Mouse (Mus musculus) neural tube, embryonic 15.5 days (tissue): Measurements from ENCODE around the gene Mmel1. TPM values are rescaled to one million over a fixed set of nuclear protein-coding genes. Genes with fewer than 3 reads are reported as not detected.

Experiments
- ATAC-seq: fragments of 200-750 bp; cut with Nextera tagmentation; 2 replicates; pipeline ENCODE4 v1.8.0; 2017; ENCODE audit warnings: mild to moderate bottlenecking, moderate TSS enrichment, moderate library complexity; ENCODE audit not compliant: low FRiP score
- H3K27ac ChIP-seq: fragments of 300-500 bp; sonication (generic); replicated peaks from 2 replicates; pipeline ENCODE4 v1.5.1; 2015; ENCODE audit warnings: mild to moderate bottlenecking, inconsistent platforms
- H3K27me3 ChIP-seq: fragments of 300-500 bp; sonication (generic); replicated peaks from 2 replicates; pipeline ENCODE4 v1.6.1; 2015; ENCODE audit warnings: inconsistent platforms
- H3K36me3 ChIP-seq: fragments of 300-500 bp; sonication (generic); 2 replicates; pipeline ENCODE4 v1.6.1; 2015; ENCODE audit warnings: inconsistent platforms
- H3K4me1 ChIP-seq: fragments of 300-500 bp; sonication (generic); 2 replicates; pipeline ENCODE4 v1.6.1; 2015; ENCODE audit warnings: inconsistent platforms
- H3K4me2 ChIP-seq: fragments of 300-500 bp; sonication (generic); 2 replicates; pipeline ENCODE4 v1.6.1; 2015; ENCODE audit warnings: inconsistent platforms, mild to moderate bottlenecking, moderate library complexity
- H3K4me3 ChIP-seq: fragments of 300-500 bp; sonication (generic); replicated peaks from 2 replicates; pipeline ENCODE4 v1.5.1; 2015; ENCODE audit warnings: mild to moderate bottlenecking, inconsistent platforms
- H3K9ac ChIP-seq: fragments of 300-500 bp; sonication (generic); replicated peaks from 2 replicates; pipeline ENCODE4 v1.6.1; 2015; ENCODE audit warnings: mild to moderate bottlenecking, inconsistent platforms
- H3K9me3 ChIP-seq: fragments of 300-500 bp; sonication (generic); replicated peaks from 2 replicates; pipeline ENCODE4 v1.6.1; 2016; ENCODE audit warnings: inconsistent platforms
- WGBS: fragments of 180-500 bp; shearing (Covaris S2); methylation state at CpG from one replicate; pipeline ENCODE4 v1.1.7; 2015; ENCODE audit warnings: mixed read lengths; 5-methylcytosine and 5-hydroxymethylcytosine counted together
- polyA plus RNA-seq: library from polyadenylated mRNA; unstranded; fragments of >200 nt; fragmentation: Nextera tagmentation; extraction: Ambion mirVana; gene quantifications from 2 replicates; pipeline ENCODE4 v1.2.1, GENCODE M21; 2015

Gene Mmel1
- polyA plus RNA-seq, 1 experiment from 2014 or later = 0.75 TPM

DNA sequence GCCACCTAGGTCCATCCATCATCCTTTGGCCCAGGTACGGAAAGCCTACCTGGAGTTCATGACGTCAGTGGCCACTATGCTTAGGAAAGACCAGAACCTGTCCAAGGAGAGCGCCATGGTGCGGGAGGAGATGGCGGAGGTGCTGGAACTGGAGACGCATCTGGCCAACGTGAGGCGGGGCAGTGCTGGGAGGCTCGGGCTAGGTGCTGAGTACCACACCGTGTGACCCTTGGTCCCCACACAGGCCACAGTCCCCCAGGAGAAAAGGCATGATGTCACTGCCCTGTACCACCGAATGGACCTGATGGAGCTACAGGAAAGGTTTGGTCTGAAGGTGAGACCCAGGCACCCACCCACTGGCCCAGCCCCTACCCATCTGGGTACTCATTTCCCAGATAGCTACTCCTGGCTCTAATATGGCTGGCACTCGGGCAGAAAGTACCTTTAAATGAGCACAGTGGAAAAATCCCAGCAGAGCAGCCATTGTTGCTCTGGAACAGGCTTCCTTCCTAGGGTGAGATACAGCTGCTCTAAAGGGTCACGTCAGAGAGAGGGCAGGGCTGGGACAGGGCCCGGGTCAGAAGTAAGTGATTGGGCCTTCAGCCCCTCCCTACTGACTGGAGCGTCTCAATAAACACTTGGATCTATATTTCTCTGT lies 18.3 kb downstream of the Mmel1 start:
- Histone ChIP-seq H3K4me2 (no peak overlapping the region), H3K27me3 (no peaks in the 10 kb centered on the region), H3K4me3 (no peak overlapping the region), H3K9ac (no peak overlapping the region), H3K9me3 (no peaks in the 10 kb centered on the region), H3K36me3 (no peaks in the 10 kb centered on the region), H3K4me1 (no peaks in the 10 kb centered on the region), H3K27ac (no peak overlapping the region)
- no peak for ATAC-seq
- 87% methylated on average over 15 of the region's 15 CpGs for WGBS

GRCm38 (mm10) chr4:154890887-154891286 lies 21.5 kb downstream of the Mmel1 start:
- 91% methylated on average over 14 of the region's 14 CpGs for WGBS
- Histone ChIP-seq H3K36me3 (no peaks in the 10 kb centered on the region), H3K4me3 (no peak overlapping the region), H3K9me3 (no peaks in the 10 kb centered on the region), H3K27me3 (no peaks in the 10 kb centered on the region), H3K9ac (no peak overlapping the region), H3K4me1 (no peaks in the 10 kb centered on the region), H3K27ac (no peak overlapping the region), H3K4me2 (no peak overlapping the region)
- ATAC-seq = no peak

DNA sequence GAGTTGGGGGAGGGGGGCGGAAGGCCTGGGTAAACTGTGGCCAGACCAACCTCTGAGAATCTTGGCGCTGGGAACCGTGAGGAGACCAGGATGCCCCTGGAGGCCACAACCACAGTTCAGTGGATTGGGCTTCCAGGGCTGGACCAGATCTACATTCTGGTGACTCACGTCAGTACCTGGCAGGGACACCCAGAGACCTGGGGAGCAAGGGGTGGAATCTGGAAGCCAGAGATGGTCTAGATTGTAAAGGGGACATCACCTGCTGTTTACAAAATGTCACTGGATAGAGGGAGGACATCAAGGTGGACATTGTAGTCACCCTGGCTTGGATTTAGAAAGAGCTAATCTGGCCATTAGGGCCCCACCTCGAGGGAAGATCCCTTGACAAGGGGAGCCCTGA lies 26.2 kb downstream of the Mmel1 start:
- Histone ChIP-seq H3K4me2 (no peak overlapping the region), H3K9ac (no peak overlapping the region), H3K27me3 (no peaks in the 10 kb centered on the region), H3K4me1 (peaks cover 32% of the 10 kb centered on the region), H3K9me3 (no peaks in the 10 kb centered on the region), H3K27ac (no peak overlapping the region), H3K36me3 (no peaks in the 10 kb centered on the region), H3K4me3 (no peak overlapping the region)
- ATAC-seq = no peak
- 79% methylated on average over 5 of the region's 5 CpGs for WGBS

DNA sequence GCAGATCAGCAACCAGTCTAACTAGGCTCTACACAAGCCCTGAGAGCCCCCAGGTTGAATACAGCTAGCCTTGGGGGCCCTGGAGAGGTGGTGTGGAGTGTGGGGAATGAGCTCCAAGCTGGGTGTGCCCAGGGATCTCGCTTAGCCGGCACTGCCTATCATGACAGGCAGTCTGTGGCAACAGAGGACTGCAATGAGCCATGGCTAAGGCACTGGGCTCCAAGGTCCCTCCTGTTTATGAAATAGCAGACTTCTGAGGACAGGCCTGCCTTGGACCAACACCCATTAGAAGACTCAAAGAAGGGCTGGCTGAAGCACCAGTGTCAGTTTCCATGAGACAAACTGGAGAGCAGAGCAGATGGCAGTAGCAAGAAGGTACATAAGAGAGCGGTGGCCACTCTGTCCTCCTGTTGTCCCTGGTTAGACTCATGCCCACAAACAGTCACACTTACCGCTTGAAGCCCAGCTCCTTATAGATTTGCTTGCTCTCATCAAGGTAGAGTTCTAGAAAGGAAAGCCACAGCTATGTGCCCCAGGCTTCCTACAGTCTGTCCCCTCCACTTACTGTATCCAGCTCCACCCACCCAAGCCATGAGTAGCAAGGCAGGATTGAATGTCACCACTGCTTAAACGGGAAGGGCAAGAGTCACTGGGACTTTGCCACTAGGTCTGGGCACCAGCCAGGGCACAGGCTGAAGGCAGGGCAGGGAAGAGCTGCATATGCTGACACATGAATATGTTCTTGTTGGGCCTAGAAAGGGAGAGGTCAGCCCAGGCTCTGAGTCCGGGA lies 28.5 kb downstream of the Mmel1 start:
- Histone ChIP-seq H3K4me1 (peaks cover 32% of the 10 kb centered on the region), H3K9me3 (no peaks in the 10 kb centered on the region), H3K4me3 (peak overlapping the region; percentile 61), H3K36me3 (no peaks in the 10 kb centered on the region), H3K27ac (peak overlapping the region; percentile 69), H3K9ac (peak overlapping the region; percentile 68), H3K4me2 (peak overlapping the region; percentile 88), H3K27me3 (0 out of 2 replicates have a peak, but pooled peaks cover 5% of the 10 kb centered on the region)
- no peak for ATAC-seq
- 66% methylated on average over 6 of the region's 6 CpGs for WGBS

- H3K4me1 ChIP-seq = peaks cover 32% of the 10 kb centered on the region
- peak within 1 kb of the TSS; percentile 88 for H3K4me2 ChIP-seq
- H3K4me3 ChIP-seq = peak within 1 kb of the TSS; percentile 61
- 4% methylated on average over 43 of the region's 43 CpGs for WGBS
- peaks cover 5% of the 10 kb centered on the region; the same call in 1 of the 2 replicates for H3K27me3 ChIP-seq
- no peaks in the 10 kb centered on the region for H3K36me3 ChIP-seq
- H3K27ac ChIP-seq = peak within 1 kb of the TSS; percentile 69
- H3K9me3 ChIP-seq = no peaks in the 10 kb centered on the region
- ATAC-seq = peak; percentile 97
- peak within 1 kb of the TSS; percentile 68 for H3K9ac ChIP-seq
Observed at GRCm38 (mm10) chr4:154898506-154899446, 29.4 kb downstream of the Mmel1 start, which contains the start of gene Fam213b. Gene Fam213b (minus strand): TSS chr4:154899135.

GRCm38 (mm10) chr4:154902371-154902770 lies 33.0 kb downstream of the Mmel1 start:
- Histone ChIP-seq H3K36me3 (no peaks in the 10 kb centered on the region), H3K9ac (no peak overlapping the region), H3K4me1 (peaks cover 25% of the 10 kb centered on the region), H3K27me3 (peaks cover 9% of the 10 kb centered on the region; the same call in 1 of the 2 replicates), H3K27ac (no peak overlapping the region), H3K4me2 (no peak overlapping the region), H3K9me3 (no peaks in the 10 kb centered on the region), H3K4me3 (no peak overlapping the region)
- ATAC-seq = no peak
- whole genome bisulfite sequencing = 97% methylated on average over 2 of the region's 2 CpGs

DNA sequence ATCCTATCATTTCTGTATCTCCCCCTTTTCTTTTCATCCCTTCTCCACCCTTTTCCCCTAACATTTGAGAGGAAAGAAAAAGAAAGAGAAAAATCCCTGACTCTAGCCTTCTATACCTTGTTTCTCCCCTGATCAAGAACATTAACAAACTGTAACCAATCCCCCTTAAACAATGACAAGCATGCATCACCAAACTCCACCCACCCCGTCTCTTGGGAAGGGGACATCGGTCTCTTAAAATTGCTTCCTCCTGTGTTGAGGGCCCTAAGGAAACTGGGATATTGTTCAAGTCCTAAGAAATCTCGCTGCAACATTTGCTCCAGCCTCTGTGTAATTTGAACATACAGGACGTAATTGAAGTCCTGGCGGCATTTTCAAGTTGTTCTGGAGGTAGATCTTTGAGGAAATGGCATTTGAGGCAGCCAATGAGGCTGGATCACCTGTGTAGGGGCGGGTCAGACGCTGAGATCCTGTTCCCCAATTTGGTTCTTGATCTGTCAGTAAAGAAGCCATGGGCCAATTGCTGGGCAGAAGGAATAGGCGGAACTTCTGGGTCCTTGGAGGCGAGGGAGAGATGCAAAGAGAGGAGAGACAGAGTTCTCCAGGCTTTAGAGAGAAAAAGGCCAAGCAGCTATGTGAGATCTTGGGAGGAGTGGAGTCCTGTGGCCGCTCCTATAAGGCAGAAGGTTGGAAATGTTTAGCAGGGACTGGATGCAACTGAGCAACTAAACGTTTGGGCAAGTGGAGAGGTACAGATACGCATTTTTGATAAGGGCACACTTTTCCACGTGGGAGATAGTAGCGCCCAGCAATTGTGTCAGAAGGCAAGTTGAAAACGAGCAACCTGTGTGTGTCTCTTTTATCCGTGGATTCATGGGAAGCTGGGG lies 35.0 kb downstream of the Mmel1 start:
- WGBS = 4% methylated on average over 16 of the region's 16 CpGs
- Histone ChIP-seq H3K27me3 (peaks cover 9% of the 10 kb centered on the region; the same call in 1 of the 2 replicates), H3K4me2 (peak overlapping the region; percentile 67), H3K9me3 (no peaks in the 10 kb centered on the region), H3K4me3 (peak overlapping the region; percentile 33), H3K9ac (peak overlapping the region; percentile 37; the same call in 1 of the 2 replicates), H3K27ac (no peak overlapping the region), H3K4me1 (peaks cover 10% of the 10 kb centered on the region; the same call in 1 of the 2 replicates), H3K36me3 (no peaks in the 10 kb centered on the region)
- peak; percentile 88 for ATAC-seq

GRCm38 (mm10) chr4:154907833-154908232 lies 38.4 kb downstream of the Mmel1 start:
- H3K36me3 ChIP-seq = no peaks in the 10 kb centered on the region
- ATAC-seq = peak; percentile 83
- no peak overlapping the region for H3K4me3 ChIP-seq
- 46% methylated on average over 17 of the region's 17 CpGs for WGBS
- no peak overlapping the region; the same call in 1 of the 2 replicates for H3K27ac ChIP-seq
- peaks cover 18% of the 10 kb centered on the region for H3K4me1 ChIP-seq
- no peaks in the 10 kb centered on the region for H3K9me3 ChIP-seq
- 0 out of 2 replicates have a peak overlapping the region, but pooled peaks have one; percentile 13 for H3K4me2 ChIP-seq
- peaks cover 5% of the 10 kb centered on the region; the same call in 1 of the 2 replicates for H3K27me3 ChIP-seq
- H3K9ac ChIP-seq = no peak overlapping the region

- WGBS = 90% methylated on average over 5 of the region's 5 CpGs
- H3K9ac ChIP-seq = no peak overlapping the region
- no peak overlapping the region for H3K4me3 ChIP-seq
- no peak for ATAC-seq
- H3K9me3 ChIP-seq = no peaks in the 10 kb centered on the region
- peaks cover 5% of the 10 kb centered on the region; the same call in 1 of the 2 replicates for H3K27me3 ChIP-seq
- no peak overlapping the region for H3K27ac ChIP-seq
- peaks cover 18% of the 10 kb centered on the region for H3K4me1 ChIP-seq
- H3K36me3 ChIP-seq = no peaks in the 10 kb centered on the region
- no peak overlapping the region for H3K4me2 ChIP-seq
Observed at GRCm38 (mm10) chr4:154908490-154908889, 39.1 kb downstream of the Mmel1 start.

- no peak for ATAC-seq
- 35% methylated on average over 15 of the region's 15 CpGs for WGBS
- Histone ChIP-seq H3K27ac (no peak overlapping the region), H3K4me2 (no peak overlapping the region), H3K4me3 (no peak overlapping the region), H3K36me3 (no peaks in the 10 kb centered on the region), H3K4me1 (peaks cover 12% of the 10 kb centered on the region), H3K27me3 (no peaks in the 10 kb centered on the region), H3K9me3 (no peaks in the 10 kb centered on the region), H3K9ac (no peak overlapping the region)
Observed at GRCm38 (mm10) chr4:154910606-154911522, 41.5 kb downstream of the Mmel1 start.
